Mouse (Mus musculus) kidney, adult 2 months (tissue): ENCODE measurements around the gene Eps15l1.

Source experiments
- CTCF ChIP-seq: fragments of 200-500 bp; conservative IDR thresholded peaks from 2 replicates; pipeline ENCODE4 v1.5.1; 2011; ENCODE audit warnings: low read depth, mild to moderate bottlenecking, control low read depth, low read length, moderate library complexity, mixed read lengths; ENCODE audit not compliant: insufficient read depth, insufficient read length
- POLR2A ChIP-seq: fragments of 200-500 bp; IDR thresholded peaks from one replicate; pipeline ENCODE4 v1.6.1; 2011; ENCODE audit warnings: low read depth, low read length, control low read depth

GRCm38 (mm10) chr8:72333429-72334143 lies 87.7 kb downstream of the Eps15l1 start:
- TF ChIP-seq CTCF: no peak
- no peak for TF ChIP-seq POLR2A
